Mouse (Mus musculus) bone marrow, adult 2 months (tissue): ENCODE data around the gene Gm3468.
"Not testable (repeated sequence)": the region's sequence is repeated elsewhere in the genome, so short reads cannot be mapped to it uniquely, and the experiment has no call there.

Source experiments
- CTCF ChIP-seq: fragments of 200-500 bp; IDR thresholded peaks from 2 replicates; pipeline ENCODE4 v1.5.1; 2011; ENCODE audit warnings: low read length, control low read depth; ENCODE audit not compliant: control insufficient read depth, insufficient read depth
- POLR2A ChIP-seq: fragments of 200-500 bp; IDR thresholded peaks from 2 replicates; pipeline ENCODE4 v1.6.1; 2011; ENCODE audit warnings: low read depth, mild to moderate bottlenecking, control low read depth, low read length, borderline replicate concordance; ENCODE audit not compliant: control insufficient read depth

GRCm38 (mm10) chr14:6058167-6058566 lies 50.3 kb downstream of the Gm3468 start, which contains the start of gene Gm6337:
- not testable (repeated sequence) for TF ChIP-seq CTCF, POLR2A
